18 mouse cellular contexts compared by ENCODE assay signal in genomic region chr4:132934639-132935038, GRCm38 (mm10). TPM values are rescaled to one million over a fixed set of nuclear protein-coding genes. Genes with fewer than 3 reads are reported as not detected.
DNase-seq lines count a peak whose midpoint lies in the region; ATAC-seq and TF ChIP-seq lines count a peak whose summit lies in the region.
"Had no signal": no experiment of that assay in that cellular context is flagged by ENCODE, and none has a peak within 500 bp of the region (broad histone marks: within the 10 kb centered on the region; RNA-seq: fewer than 3 reads in every experiment).

No protein-coding gene starts in this region.

- DNase-seq in forebrain, postnatal 0 days = no peak
- DNase-seq in forebrain, embryonic 11.5 days (ENCODE audit: low spot score) = no peak
- DNase-seq in stomach, postnatal 0 days (ENCODE audit: low spot score) = no peak
- peak; percentile 53 for DNase-seq in midbrain, embryonic 10.5 days (ENCODE audit: low spot score)
- DNase-seq in yolk sac, embryonic 10.5 days (ENCODE audit: low spot score) = peak; percentile 36
- no peak for DNase-seq in heart, adult 8-10 months (ENCODE audit: low spot score)
- no peak for DNase-seq in ovary, postnatal 36 days (ENCODE audit: low spot score)
- DNase-seq: cerebellum, adult 2 months; gastrocnemius, postnatal 10 days; kidney, adult 9 months had no signal

- ATAC-seq in forebrain, postnatal 0 days = peak; percentile 12; the same call in 1 of the 2 replicates
- no peak for ATAC-seq in forebrain, embryonic 11.5 days (replicated peaks; ENCODE audit: low FRiP score)
- no peak for ATAC-seq in stomach, embryonic 14.5 days (ENCODE audit: insufficient number of reproducible peaks, insufficient read depth, low FRiP score, low read depth)
- ATAC-seq in stomach, postnatal 0 days (ENCODE audit: low FRiP score, low TSS enrichment) = no peak
- ATAC-seq: lung, postnatal 0 days; Patski had no signal

- no peak for TF ChIP-seq CTCF in forebrain, postnatal 0 days (IDR thresholded peaks at IDR 0.05; ENCODE audit: low read depth)
- no peak for TF ChIP-seq CTCF in stomach, postnatal 0 days (IDR thresholded peaks at IDR 0.05; ENCODE audit: low read depth)

- H3K4me2 ChIP-seq in forebrain, postnatal 0 days (ENCODE audit: low read depth) = no peak overlapping the region
- H3K4me2 ChIP-seq in forebrain, embryonic 11.5 days (ENCODE audit: low read depth, low read length, severe bottlenecking) = no peak overlapping the region
- H3K4me2 ChIP-seq in stomach, embryonic 14.5 days (replicated peaks; ENCODE audit: low read depth, low read length) = no peak overlapping the region
- no peak overlapping the region for H3K4me2 ChIP-seq in stomach, postnatal 0 days (replicated peaks; ENCODE audit: low read depth)
- H3K4me2 ChIP-seq: heart, embryonic 13.5 days; hindbrain, embryonic 12.5 days had no signal

- H3K27ac ChIP-seq in forebrain, postnatal 0 days (ENCODE audit: low read depth, low read length) = no peak overlapping the region
- H3K27ac ChIP-seq in forebrain, embryonic 11.5 days (ENCODE audit: low read depth, low read length) = no peak overlapping the region
- H3K27ac ChIP-seq in stomach, embryonic 14.5 days (ENCODE audit: low read length) = no peak overlapping the region
- no peak overlapping the region for H3K27ac ChIP-seq in stomach, postnatal 0 days (replicated peaks)
- H3K27ac ChIP-seq in midbrain, embryonic 10.5 days (replicated peaks) = no peak overlapping the region
- H3K27ac ChIP-seq: forebrain, embryonic 10.5 days; heart, embryonic 13.5 days; hindbrain, embryonic 12.5 days had no signal

- WGBS in forebrain, postnatal 0 days = 25% methylated on average over 7 of the region's 7 CpGs
- 25% methylated on average over 7 of the region's 7 CpGs for WGBS in forebrain, embryonic 11.5 days
- WGBS in stomach, embryonic 14.5 days = 21% methylated on average over 7 of the region's 7 CpGs
- WGBS in stomach, postnatal 0 days = 25% methylated on average over 7 of the region's 7 CpGs
- WGBS in midbrain, embryonic 10.5 days = 30% methylated on average over 7 of the region's 7 CpGs

- H3K36me3 ChIP-seq in forebrain, postnatal 0 days (ENCODE audit: insufficient read depth) = no peaks in the 10 kb centered on the region
- H3K36me3 ChIP-seq in forebrain, embryonic 11.5 days (ENCODE audit: control insufficient read depth, insufficient read depth, low read length) = no peaks in the 10 kb centered on the region
- no peaks in the 10 kb centered on the region for H3K36me3 ChIP-seq in stomach, embryonic 14.5 days (ENCODE audit: control insufficient read depth, insufficient read depth, low read length)
- H3K36me3 ChIP-seq in stomach, postnatal 0 days (ENCODE audit: control insufficient read depth, insufficient read depth, low read length) = no peaks in the 10 kb centered on the region
- no peaks in the 10 kb centered on the region for H3K36me3 ChIP-seq in midbrain, embryonic 10.5 days
- H3K36me3 ChIP-seq: forebrain, embryonic 10.5 days; heart, embryonic 13.5 days; hindbrain, embryonic 12.5 days had no signal

- H3K4me3 ChIP-seq in forebrain, postnatal 0 days (ENCODE audit: low read depth, low read length) = no peak overlapping the region
- H3K4me3 ChIP-seq in forebrain, embryonic 11.5 days (ENCODE audit: low read depth, low read length) = no peak overlapping the region
- H3K4me3 ChIP-seq in stomach, embryonic 14.5 days (ENCODE audit: low read depth, low read length) = no peak overlapping the region
- H3K4me3 ChIP-seq in stomach, postnatal 0 days (ENCODE audit: low read depth, low read length) = no peak overlapping the region
- H3K4me3 ChIP-seq in midbrain, embryonic 10.5 days = no peak overlapping the region
- H3K4me3 ChIP-seq: forebrain, embryonic 10.5 days; heart, embryonic 13.5 days; hindbrain, embryonic 12.5 days had no signal

- no peaks in the 10 kb centered on the region for H3K27me3 ChIP-seq in forebrain, postnatal 0 days (ENCODE audit: insufficient read depth, low read length)
- H3K27me3 ChIP-seq in forebrain, embryonic 11.5 days (ENCODE audit: control insufficient read depth, insufficient read depth, low read length) = no peaks in the 10 kb centered on the region
- H3K27me3 ChIP-seq in stomach, embryonic 14.5 days (ENCODE audit: control insufficient read depth, insufficient read depth, low read length) = no peaks in the 10 kb centered on the region
- no peaks in the 10 kb centered on the region for H3K27me3 ChIP-seq in stomach, postnatal 0 days (ENCODE audit: control insufficient read depth, insufficient read depth, low read length)
- H3K27me3 ChIP-seq in midbrain, embryonic 10.5 days (ENCODE audit: low read depth, poor library complexity, severe bottlenecking) = peaks cover 11% of the 10 kb centered on the region
- H3K27me3 ChIP-seq: Patski had no signal

- no peaks in the 10 kb centered on the region for H3K9me3 ChIP-seq in forebrain, postnatal 0 days (ENCODE audit: low read length)
- H3K9me3 ChIP-seq in forebrain, embryonic 11.5 days (ENCODE audit: control insufficient read depth, low read length) = no peaks in the 10 kb centered on the region
- H3K9me3 ChIP-seq in stomach, embryonic 14.5 days (ENCODE audit: control insufficient read depth, low read depth, low read length) = no peaks in the 10 kb centered on the region
- no peaks in the 10 kb centered on the region for H3K9me3 ChIP-seq in stomach, postnatal 0 days (ENCODE audit: control insufficient read depth, low read length)
- H3K9me3 ChIP-seq in midbrain, embryonic 10.5 days (replicated peaks) = no peaks in the 10 kb centered on the region
- H3K9me3 ChIP-seq: forebrain, embryonic 10.5 days; heart, embryonic 13.5 days; hindbrain, embryonic 12.5 days; megakaryocyte, embryonic 14.5 days had no signal

- peaks cover 4% of the 10 kb centered on the region; the same call in 1 of the 2 replicates for H3K4me1 ChIP-seq in forebrain, postnatal 0 days (ENCODE audit: insufficient read depth)
- H3K4me1 ChIP-seq in forebrain, embryonic 11.5 days (replicated peaks; ENCODE audit: control insufficient read depth, insufficient read depth, low read length) = no peaks in the 10 kb centered on the region; the same call in 1 of the 2 replicates
- H3K4me1 ChIP-seq in stomach, embryonic 14.5 days (ENCODE audit: control insufficient read depth, insufficient read depth, low read length) = no peaks in the 10 kb centered on the region
- no peaks in the 10 kb centered on the region for H3K4me1 ChIP-seq in stomach, postnatal 0 days (replicated peaks; ENCODE audit: control insufficient read depth, insufficient read depth)
- peaks cover 27% of the 10 kb centered on the region for H3K4me1 ChIP-seq in midbrain, embryonic 10.5 days

- H3K9ac ChIP-seq in forebrain, postnatal 0 days = no peak overlapping the region
- H3K9ac ChIP-seq in forebrain, embryonic 11.5 days (ENCODE audit: low read length) = no peak overlapping the region
- peak overlapping the region; percentile 4; the same call in 1 of the 2 replicates for H3K9ac ChIP-seq in stomach, embryonic 14.5 days (replicated peaks; ENCODE audit: low read depth, low read length)
- H3K9ac ChIP-seq in stomach, postnatal 0 days (ENCODE audit: low read length) = no peak overlapping the region
- H3K9ac ChIP-seq: heart, embryonic 13.5 days; hindbrain, embryonic 12.5 days had no signal

- no peak for TF ChIP-seq EP300 in stomach, postnatal 0 days (optimal IDR thresholded peaks at IDR 0.05)

RNA-seq across cellular contexts. Expression of gene Fam76a, which starts 12.3 kb away (rescaled TPM):
- total RNA-seq in forebrain, postnatal 0 days (2014; rRNA removed) = 27.9 and 29.8 TPM in 2 replicates
- 28.0 and 41.0 TPM in 2 replicates for polyA plus RNA-seq in forebrain, postnatal 0 days (2015; fragmentation: Nextera tagmentation; extraction: Ambion mirVana)
- polyA plus RNA-seq in forebrain, embryonic 11.5 days (2014; fragmentation: Nextera tagmentation; extraction: Ambion mirVana) = 28.1 and 31.4 TPM in 2 replicates
- 45.7 and 47.0 TPM in 2 replicates for polyA plus RNA-seq in stomach, embryonic 14.5 days (2014; fragmentation: Nextera tagmentation; extraction: Ambion mirVana)
- polyA plus RNA-seq in stomach, postnatal 0 days (2015; fragmentation: Nextera tagmentation; extraction: Ambion mirVana) = 33.3 and 34.3 TPM in 2 replicates
- 34.7 and 35.5 TPM in 2 replicates for polyA plus RNA-seq in midbrain, embryonic 10.5 days (2016; fragmentation: Nextera tagmentation; extraction: Ambion mirVana)
- 10 to 100 TPM; 35.4 to 43.7 (median 39.9) TPM for total RNA-seq in heart, adult 8-10 months (2022)

RNA-seq across cellular contexts. Expression of gene Fgr, which starts 39.3 kb away (rescaled TPM):
- total RNA-seq in forebrain, postnatal 0 days (2014; rRNA removed) = not detected in 2 replicates
- 0.06 TPM in 2 replicates for polyA plus RNA-seq in forebrain, postnatal 0 days (2015; fragmentation: Nextera tagmentation; extraction: Ambion mirVana)
- 0.13 TPM in 1 of 2 replicates, not detected in the other for polyA plus RNA-seq in forebrain, embryonic 11.5 days (2014; fragmentation: Nextera tagmentation; extraction: Ambion mirVana)
- 0.13 and 0.19 TPM in 2 replicates for polyA plus RNA-seq in stomach, embryonic 14.5 days (2014; fragmentation: Nextera tagmentation; extraction: Ambion mirVana)
- 0.15 and 0.18 TPM in 2 replicates for polyA plus RNA-seq in stomach, postnatal 0 days (2015; fragmentation: Nextera tagmentation; extraction: Ambion mirVana)
- polyA plus RNA-seq in midbrain, embryonic 10.5 days (2016; fragmentation: Nextera tagmentation; extraction: Ambion mirVana) = 0.05 and 0.10 TPM in 2 replicates
- 1 to 10 TPM in 1 of 4 experiments, under 1 TPM in 3; 0.14 to 2.5 (median 0.49) TPM for total RNA-seq in heart, adult 8-10 months (2022)
- total RNA-seq: layer of hippocampus, postnatal 14 days had no signal
- polyA plus RNA-seq: Patski had no signal

RNA-seq across cellular contexts. Expression of gene Stx12, which starts 50.3 kb away (rescaled TPM):
- total RNA-seq in forebrain, postnatal 0 days (2014; rRNA removed) = 168 and 180 TPM in 2 replicates
- polyA plus RNA-seq in forebrain, postnatal 0 days (2015; fragmentation: Nextera tagmentation; extraction: Ambion mirVana) = 163 and 170 TPM in 2 replicates
- polyA plus RNA-seq in forebrain, embryonic 11.5 days (2014; fragmentation: Nextera tagmentation; extraction: Ambion mirVana) = 82.3 and 83.8 TPM in 2 replicates
- polyA plus RNA-seq in stomach, embryonic 14.5 days (2014; fragmentation: Nextera tagmentation; extraction: Ambion mirVana) = 63.2 and 66.0 TPM in 2 replicates
- polyA plus RNA-seq in stomach, postnatal 0 days (2015; fragmentation: Nextera tagmentation; extraction: Ambion mirVana) = 56.4 and 56.7 TPM in 2 replicates
- 61.5 and 72.5 TPM in 2 replicates for polyA plus RNA-seq in midbrain, embryonic 10.5 days (2016; fragmentation: Nextera tagmentation; extraction: Ambion mirVana)
- 10 to 100 TPM; 33.9 to 34.3 (median 34.1) TPM for total RNA-seq in heart, adult 8-10 months (2022)

Comparison
In these comparisons a context has a peak if more than half of its experiments do, and no peak if none do; other contexts are left out.
1. DNase-seq: peak in midbrain, embryonic 10.5 days (single experiment) and yolk sac, embryonic 10.5 days (single experiment); none in forebrain, postnatal 0 days (single experiment), forebrain, embryonic 11.5 days (single experiment), stomach, postnatal 0 days (single experiment), heart, adult 8-10 months (single experiment) and ovary, postnatal 36 days (single experiment).